Mouse (Mus musculus): ENCODE measurements around the gene Gm10762.

DNA sequence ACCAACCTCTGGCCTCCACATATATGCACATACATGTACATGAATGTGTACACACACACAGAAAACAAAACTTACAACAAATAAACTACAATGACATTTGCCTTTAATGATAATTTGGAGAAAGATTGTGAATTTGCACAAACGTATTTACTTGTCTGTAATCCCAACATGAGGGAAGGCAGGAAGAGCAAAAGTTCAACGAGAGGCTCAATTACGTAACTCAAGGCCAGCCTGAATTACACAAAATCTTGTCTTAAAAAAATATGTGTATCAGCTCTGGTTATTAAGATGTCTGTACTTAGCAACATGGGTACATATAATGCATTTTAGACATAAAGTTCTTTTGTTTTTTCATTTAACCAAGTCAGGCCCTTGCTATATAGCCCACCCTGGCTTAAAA, 31.3 kb downstream of the Gm10762 start:
- TF ChIP-seq CTCF (IDR thresholded peaks at IDR 0.05) (no peak), POLR2A (IDR thresholded peaks at IDR 0.05; ENCODE audit: insufficient read depth, low read depth, low read length) (no peak), EP300 (IDR thresholded peaks at IDR 0.05; ENCODE audit: insufficient read depth, low read depth, low read length) (no peak)

Data from heart, adult 2 months (tissue).